Mouse (Mus musculus): ENCODE results near the gene 4933434E20Rik.

Gene 4933434E20Rik

GRCm38 (mm10) chr3:90081365-90082240 lies 30.2 kb downstream of the 4933434E20Rik start:
- no peak for DNase-seq (ENCODE audit: low spot score)

GRCm38 (mm10) chr3:90083034-90083433 lies 31.6 kb downstream of the 4933434E20Rik start:
- no peak for DNase-seq (ENCODE audit: low spot score)

- DNase-seq (ENCODE audit: low spot score): peak; percentile 45
Observed at GRCm38 (mm10) chr3:90083698-90084324, 32.4 kb downstream of the 4933434E20Rik start.

- DNase-seq (ENCODE audit: low spot score): no peak
Observed at GRCm38 (mm10) chr3:90084790-90085189, 33.4 kb downstream of the 4933434E20Rik start.

- DNase-seq (ENCODE audit: low spot score): no peak
Observed at GRCm38 (mm10) chr3:90085281-90085680, 33.8 kb downstream of the 4933434E20Rik start.

GRCm38 (mm10) chr3:90086068-90086467 lies 34.6 kb downstream of the 4933434E20Rik start:
- no peak for DNase-seq (ENCODE audit: low spot score)

GRCm38 (mm10) chr3:90088617-90089016 lies 37.2 kb downstream of the 4933434E20Rik start:
- DNase-seq (ENCODE audit: low spot score): no peak

- DNase-seq (ENCODE audit: low spot score): peak; percentile 78
Observed at GRCm38 (mm10) chr3:90090892-90091291, 39.5 kb downstream of the 4933434E20Rik start.

- no peak for DNase-seq (ENCODE audit: low spot score)
Observed at GRCm38 (mm10) chr3:90094453-90094852, 43.0 kb downstream of the 4933434E20Rik start.

- no peak for DNase-seq (ENCODE audit: low spot score)
Observed at GRCm38 (mm10) chr3:90097928-90098327, 46.5 kb downstream of the 4933434E20Rik start.

- no peak for DNase-seq (ENCODE audit: low spot score)
Observed at GRCm38 (mm10) chr3:90101010-90101409, 49.6 kb downstream of the 4933434E20Rik start.

GRCm38 (mm10) chr3:90101673-90102072 lies 50.2 kb downstream of the 4933434E20Rik start:
- DNase-seq (ENCODE audit: low spot score): no peak

- no peak for DNase-seq (ENCODE audit: low spot score)
Observed at GRCm38 (mm10) chr3:90102239-90102638, 50.8 kb downstream of the 4933434E20Rik start.

- DNase-seq (ENCODE audit: low spot score): no peak
Observed at GRCm38 (mm10) chr3:90103176-90103575, 51.7 kb downstream of the 4933434E20Rik start.

GRCm38 (mm10) chr3:90103938-90104337 lies 52.5 kb downstream of the 4933434E20Rik start, which contains the start of gene Nup210l:
Nup210l (plus strand) TSS chr3:90104132.
- DNase-seq (ENCODE audit: low spot score): no peak

- DNase-seq (ENCODE audit: low spot score): no peak
Observed at GRCm38 (mm10) chr3:90111706-90112105, 60.3 kb downstream of the 4933434E20Rik start.

GRCm38 (mm10) chr3:90114342-90114741 lies 62.9 kb downstream of the 4933434E20Rik start:
- no peak for DNase-seq (ENCODE audit: low spot score)

GRCm38 (mm10) chr3:90115526-90115925 lies 64.1 kb downstream of the 4933434E20Rik start:
- peak; percentile 26 for DNase-seq (ENCODE audit: low spot score)

All from ovary, adult 18-20 months (tissue).